Mouse (Mus musculus) neural tube, embryonic 10.5 days (tissue): ENCODE measurements around the gene Klk12.

ENCODE experiments used
- DNase-seq: peaks from one replicate; pipeline ENCODE4 v3.0.0-alpha.2; 2017; ENCODE audit warnings: low spot score; ENCODE audit errors: extremely low spot score

Klk12 gene

DNA sequence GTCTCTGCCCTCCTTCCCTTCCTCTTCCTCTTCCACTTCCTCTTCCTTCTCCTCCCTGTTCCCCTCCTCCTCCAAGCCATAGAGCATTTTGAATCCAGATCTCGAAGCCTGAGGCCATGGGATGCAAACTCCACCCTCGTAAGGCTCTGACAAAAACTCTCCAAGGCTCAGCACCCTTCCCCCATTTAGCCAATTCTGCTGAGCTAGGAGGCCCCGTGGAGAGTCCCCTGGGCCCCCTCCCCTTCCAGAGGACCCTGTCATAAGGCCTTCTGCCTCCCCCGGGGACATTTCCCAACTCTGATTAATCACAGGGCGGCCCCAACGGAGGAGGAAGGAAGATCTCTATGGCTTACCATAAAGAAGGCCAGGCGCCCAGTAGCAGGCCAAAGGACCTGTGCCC lies 22.9 kb downstream of the Klk12 start, which contains the start of gene Klk9:
TSS of gene Klk9 (plus strand) at position 301 of the 400 bp plus-strand sequence.
- DNase-seq, result no peak

GRCm38 (mm10) chr7:43796355-43796754 lies 27.7 kb downstream of the Klk12 start:
- no peak for DNase-seq

DNA sequence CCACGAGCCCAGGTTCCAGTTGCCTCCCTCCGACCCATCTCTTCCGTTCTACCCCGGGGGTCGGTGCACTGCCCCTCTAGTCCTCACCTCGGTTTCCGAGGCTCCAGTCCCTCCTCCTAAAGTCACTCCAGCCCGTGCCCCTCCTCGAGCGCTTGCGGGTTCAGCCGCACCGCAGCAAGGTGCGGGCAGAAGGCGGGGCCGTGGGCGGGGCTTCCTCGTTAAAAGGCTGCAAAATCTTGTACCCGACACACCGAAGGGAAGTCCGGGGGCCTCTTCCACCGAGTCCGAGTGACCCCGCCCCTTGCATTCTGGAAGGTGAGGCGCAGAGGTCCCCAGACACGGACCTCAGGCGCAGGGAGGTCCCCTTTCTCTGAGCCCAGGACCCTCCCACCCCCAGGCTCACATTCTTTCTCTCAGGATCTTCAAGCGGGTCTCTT lies 28.7 kb downstream of the Klk12 start, which contains the start of gene Klk8:
TSS of gene Klk8 (plus strand) at position 245 of the 437 bp plus-strand sequence.
- DNase-seq, result peak; percentile 24

- DNase-seq, result no peak
Measured at GRCm38 (mm10) chr7:43797844-43798462, 29.3 kb downstream of the Klk12 start.

DNA sequence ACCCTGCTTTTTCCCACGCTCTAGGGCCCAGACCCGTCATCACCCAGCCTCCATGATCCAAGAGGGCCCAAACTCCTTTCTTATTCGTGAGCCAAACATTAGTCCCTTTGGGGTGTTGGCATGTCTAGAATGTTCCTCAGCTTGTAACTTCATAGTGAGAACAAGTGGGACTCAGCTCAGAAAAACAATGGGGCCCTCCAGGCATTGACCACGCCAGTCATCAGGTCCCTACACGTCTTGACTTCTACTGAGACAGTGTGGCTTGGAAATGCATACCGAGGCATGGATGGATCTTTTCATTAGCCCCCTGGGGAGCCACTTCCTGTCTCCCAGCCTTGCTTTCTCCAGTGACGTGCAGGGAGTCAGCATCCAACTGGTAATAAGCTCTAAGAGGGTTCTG lies 31.2 kb downstream of the Klk12 start:
- DNase-seq, result no peak

DNA sequence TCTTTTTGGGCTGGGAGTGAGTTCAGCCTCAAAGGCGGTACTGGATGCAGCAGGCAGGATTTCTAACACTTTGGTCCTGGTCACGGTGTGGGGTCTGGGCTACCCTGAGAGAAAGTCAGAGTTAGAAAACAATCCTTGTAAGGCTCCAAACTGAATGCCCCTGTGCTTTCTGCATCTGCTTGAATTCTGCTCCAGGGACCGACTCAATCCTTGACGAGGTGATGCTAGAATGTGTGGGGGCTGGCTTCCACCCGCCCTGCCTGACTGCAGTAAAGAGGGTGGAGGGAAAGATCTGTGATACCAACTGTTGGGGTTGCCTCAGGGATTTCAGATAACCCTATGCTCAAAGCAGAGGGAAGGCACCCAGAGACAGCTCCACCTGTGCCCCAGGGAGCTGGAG lies 42.3 kb downstream of the Klk12 start, which contains the start of gene Klk7:
TSS of gene Klk7 (plus strand) at position 301 of the 400 bp plus-strand sequence.
- no peak for DNase-seq

DNA sequence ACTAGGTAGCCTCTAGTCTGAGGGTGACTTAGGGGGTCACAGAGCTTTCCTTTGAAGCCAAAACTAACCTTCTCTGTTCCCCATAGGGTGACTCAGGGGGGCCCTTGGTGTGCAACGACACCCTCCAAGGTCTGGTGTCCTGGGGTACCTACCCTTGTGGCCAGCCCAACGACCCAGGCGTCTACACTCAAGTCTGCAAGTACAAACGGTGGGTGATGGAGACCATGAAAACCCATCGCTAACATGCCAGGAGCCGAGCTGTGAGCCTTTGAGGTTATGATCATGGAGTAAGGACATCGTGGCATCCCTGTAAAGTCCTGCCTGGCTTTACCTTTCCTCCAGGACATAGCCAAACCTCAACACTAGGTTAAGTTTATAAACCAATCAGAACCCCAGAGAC lies 46.5 kb downstream of the Klk12 start:
- DNase-seq, result no peak

- no peak for DNase-seq
Measured at GRCm38 (mm10) chr7:43816746-43817145, 48.0 kb downstream of the Klk12 start.

DNA sequence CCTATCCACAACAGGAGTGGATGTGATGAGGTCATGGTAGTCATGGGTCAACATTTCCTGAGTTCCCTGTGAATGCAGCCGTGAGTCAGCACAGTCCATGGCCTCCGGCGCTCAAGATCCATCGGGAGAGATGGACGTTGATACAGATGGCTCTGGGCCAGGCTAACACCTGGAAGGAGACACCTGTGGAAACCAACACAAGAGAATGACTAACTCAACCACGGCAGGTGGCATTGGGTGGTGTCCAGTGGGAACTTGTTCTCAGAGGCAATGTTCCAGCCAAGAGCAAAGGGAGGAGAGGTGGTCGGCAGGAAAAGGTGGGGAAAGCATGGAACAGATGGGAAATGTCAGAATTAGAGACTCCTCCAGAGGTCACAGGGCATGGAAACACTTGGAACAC lies 52.9 kb downstream of the Klk12 start:
- DNase-seq, result no peak
